Mouse (Mus musculus): ENCODE measurements around the gene Nadk2. TPM values are rescaled to one million over a fixed set of nuclear protein-coding genes. Genes with fewer than 3 reads are reported as not detected.

Nadk2 gene
- total RNA-seq (2023): 10 to 100 TPM; 31.3 to 37.8 TPM

DNA sequence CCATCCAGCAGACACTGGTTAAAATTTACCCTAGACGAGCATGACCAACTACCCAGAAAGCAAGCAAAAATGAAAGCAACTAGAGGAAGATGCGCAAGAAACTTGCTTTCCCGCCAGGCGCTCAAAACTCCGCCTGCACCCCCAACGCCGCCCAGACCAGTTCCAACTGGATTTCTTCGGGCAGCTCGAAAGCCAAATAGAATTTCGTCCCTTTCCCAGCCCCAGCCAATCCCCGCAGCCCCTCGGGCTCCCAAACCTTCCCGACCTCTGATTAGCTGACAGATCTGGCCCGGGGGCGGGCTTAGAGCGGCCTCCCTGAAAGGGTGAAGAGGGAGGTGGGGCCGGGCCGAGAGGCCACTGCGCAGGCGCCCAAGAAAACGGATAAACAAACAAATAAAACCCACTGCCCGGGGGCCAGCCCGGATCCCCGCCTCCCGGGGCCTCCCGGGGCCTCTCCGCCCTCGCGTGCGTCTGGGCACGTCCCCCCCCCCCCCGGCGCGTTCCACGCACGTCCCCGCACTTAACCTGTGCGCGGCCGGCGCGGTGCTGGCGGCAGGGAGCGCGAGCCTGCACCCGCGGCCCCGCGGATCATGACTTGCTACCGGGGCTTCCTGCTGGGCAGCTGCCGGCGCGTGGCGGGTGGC, at the start of gene Nadk2:
Nadk2 (plus strand) TSS at position 349 of the 644 bp plus-strand sequence.

DNA sequence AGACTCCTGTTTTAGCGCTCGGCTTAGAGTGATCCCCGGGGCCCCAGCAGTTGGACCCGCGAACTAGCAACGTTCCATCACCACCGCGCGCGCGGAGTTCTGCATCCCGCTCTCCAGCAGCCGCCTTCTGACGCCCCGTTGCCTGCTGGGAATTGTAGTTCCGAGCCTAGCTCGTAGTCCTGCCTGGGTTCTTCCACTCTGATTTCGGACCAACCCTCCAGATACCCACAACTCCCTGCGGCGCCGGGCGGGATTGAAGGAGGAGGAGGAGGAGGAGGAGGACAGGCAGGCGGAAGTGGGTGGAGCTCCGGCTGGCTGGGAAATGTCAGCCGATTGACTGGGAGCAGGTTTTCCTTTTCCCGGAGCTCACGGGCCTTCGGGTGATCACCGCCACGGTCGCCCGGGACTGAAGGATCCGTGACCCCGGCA, 69.2 kb downstream of the Nadk2 start, which contains the start of gene Lmbrd2:
Lmbrd2 (plus strand) TSS at position 299 of the 429 bp plus-strand sequence.

DNA sequence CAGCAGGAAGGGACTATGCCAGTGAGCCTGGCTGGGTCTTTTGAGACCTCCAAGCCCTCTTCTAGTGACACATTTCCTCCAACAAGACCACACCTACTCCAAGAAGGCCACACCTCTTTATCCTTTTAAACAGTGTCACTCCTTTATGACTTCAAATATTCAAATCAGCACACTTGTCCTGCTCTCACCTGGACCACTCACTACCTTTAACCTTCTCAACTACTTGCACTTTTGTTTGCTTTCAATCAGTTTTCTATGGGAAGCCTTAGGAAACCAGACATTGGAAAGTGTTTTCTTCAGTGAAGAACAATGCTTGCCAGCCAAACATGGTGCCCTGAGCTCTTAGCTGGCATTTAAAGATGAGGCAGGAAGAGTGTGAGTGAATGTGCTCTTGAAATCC, 84.3 kb downstream of the Nadk2 start, which contains the start of gene Skp2:
Skp2 (minus strand) TSS at position 101 of the 400 bp plus-strand sequence.

Other genes with a start within 250 kb of the Nadk2 start
- gene Ranbp3l, start 103.3 kb upstream of the Nadk2 start, total RNA-seq (2023): under 1 TPM; 0.22 to 0.46 TPM
- 1 to 10 TPM; 6.5 to 7.0 TPM for gene Lmbrd2, start 69.3 kb downstream of the Nadk2 start, total RNA-seq (2023)
- gene Skp2, start 84.2 kb downstream of the Nadk2 start, total RNA-seq (2023): 1 to 10 TPM; 6.9 to 7.9 TPM
- not detected for gene Ugt3a1, start 205.6 kb downstream of the Nadk2 start, total RNA-seq (2023)

Measured in neutrophil, adult 83 days (primary cell).